Mouse (Mus musculus): ENCODE measurements around the gene Xrn1. TPM values are rescaled to one million over a fixed set of nuclear protein-coding genes. Genes with fewer than 3 reads are reported as not detected.

Xrn1 gene
- polyA plus RNA-seq, 1 experiment from 2014 or later: 13.9 TPM

- H3K27me3 ChIP-seq (ENCODE audit: control insufficient read depth, insufficient read depth, low read length): no peaks in the 10 kb centered on the region
- no peaks in the 10 kb centered on the region for H3K4me1 ChIP-seq (ENCODE audit: control insufficient read depth, insufficient read depth, low read length)
- H3K9ac ChIP-seq (ENCODE audit: low read length): no peak overlapping the region
- no peak overlapping the region for H3K4me2 ChIP-seq (ENCODE audit: low read depth)
- no peak for DNase-seq (ENCODE audit: low spot score)
- ATAC-seq (ENCODE audit: insufficient read depth, low FRiP score, low TSS enrichment): no peak
- H3K4me3 ChIP-seq (ENCODE audit: low read depth, low read length): no peak overlapping the region
- H3K9me3 ChIP-seq (ENCODE audit: control insufficient read depth, low read length): peaks cover 2% of the 10 kb centered on the region; the same call in 1 of the 2 replicates
- no peaks in the 10 kb centered on the region for H3K36me3 ChIP-seq (ENCODE audit: control insufficient read depth, insufficient read depth, low read length)
- no peak overlapping the region for H3K27ac ChIP-seq (ENCODE audit: low read depth, low read length)
- WGBS: 60% methylated on average over 1 of the region's 1 CpGs
Measured at GRCm38 (mm10) chr9:96094341-96094740, 139.8 kb downstream of the Xrn1 start.

GRCm38 (mm10) chr9:96095192-96095591, 140.6 kb downstream of the Xrn1 start:
- WGBS: 80% methylated on average over 1 of the region's 1 CpGs
- Histone ChIP-seq H3K27me3 (ENCODE audit: control insufficient read depth, insufficient read depth, low read length) (no peaks in the 10 kb centered on the region), H3K4me1 (ENCODE audit: control insufficient read depth, insufficient read depth, low read length) (no peaks in the 10 kb centered on the region), H3K9ac (ENCODE audit: low read length) (no peak overlapping the region), H3K36me3 (ENCODE audit: control insufficient read depth, insufficient read depth, low read length) (no peaks in the 10 kb centered on the region), H3K27ac (ENCODE audit: low read depth, low read length) (no peak overlapping the region), H3K4me2 (ENCODE audit: low read depth) (no peak overlapping the region), H3K9me3 (ENCODE audit: control insufficient read depth, low read length) (peaks cover 4% of the 10 kb centered on the region; the same call in 1 of the 2 replicates), H3K4me3 (ENCODE audit: low read depth, low read length) (no peak overlapping the region)
- no peak for DNase-seq (ENCODE audit: low spot score)
- no peak for ATAC-seq (ENCODE audit: insufficient read depth, low FRiP score, low TSS enrichment)

- 87% methylated on average over 8 of the region's 8 CpGs for WGBS
- Histone ChIP-seq H3K27ac (ENCODE audit: low read depth, low read length) (no peak overlapping the region), H3K9ac (ENCODE audit: low read length) (no peak overlapping the region), H3K4me3 (ENCODE audit: low read depth, low read length) (no peak overlapping the region), H3K27me3 (ENCODE audit: control insufficient read depth, insufficient read depth, low read length) (no peaks in the 10 kb centered on the region), H3K9me3 (ENCODE audit: control insufficient read depth, low read length) (peaks cover 4% of the 10 kb centered on the region; the same call in 1 of the 2 replicates), H3K36me3 (ENCODE audit: control insufficient read depth, insufficient read depth, low read length) (no peaks in the 10 kb centered on the region), H3K4me1 (ENCODE audit: control insufficient read depth, insufficient read depth, low read length) (no peaks in the 10 kb centered on the region), H3K4me2 (ENCODE audit: low read depth) (no peak overlapping the region)
- DNase-seq (ENCODE audit: low spot score) (no peak), ATAC-seq (ENCODE audit: insufficient read depth, low FRiP score, low TSS enrichment) (no peak)
Measured at GRCm38 (mm10) chr9:96102846-96103245, 148.3 kb downstream of the Xrn1 start.

Other genes with a start within 250 kb of the Xrn1 start
- 2.1 and 3.2 TPM in 2 replicates for gene Trpc1, start 204.4 kb upstream of the Xrn1 start, polyA plus RNA-seq (2014; fragmentation: Nextera tagmentation; extraction: Ambion mirVana)
- 3.5 and 5.8 TPM in 2 replicates for gene Pls1, start 109.4 kb upstream of the Xrn1 start, polyA plus RNA-seq (2014; fragmentation: Nextera tagmentation; extraction: Ambion mirVana)
- 17.7 and 21.0 TPM in 2 replicates for gene Atr, start 97.2 kb upstream of the Xrn1 start, polyA plus RNA-seq (2014; fragmentation: Nextera tagmentation; extraction: Ambion mirVana)
- 3.7 and 4.4 TPM in 2 replicates for gene Gk5, start 164.6 kb downstream of the Xrn1 start, polyA plus RNA-seq (2014; fragmentation: Nextera tagmentation; extraction: Ambion mirVana)
- gene Tfdp2, start 241.5 kb downstream of the Xrn1 start, polyA plus RNA-seq (2014; fragmentation: Nextera tagmentation; extraction: Ambion mirVana): 64.9 and 69.9 TPM in 2 replicates

Data from neural tube, embryonic 11.5 days (tissue).